Mouse (Mus musculus): ENCODE data around the gene Heatr4. TPM values are rescaled to one million over a fixed set of nuclear protein-coding genes. Genes with fewer than 3 reads are reported as not detected.

The Heatr4 gene
- polyA plus RNA-seq, 1 experiment = not detected

DNA sequence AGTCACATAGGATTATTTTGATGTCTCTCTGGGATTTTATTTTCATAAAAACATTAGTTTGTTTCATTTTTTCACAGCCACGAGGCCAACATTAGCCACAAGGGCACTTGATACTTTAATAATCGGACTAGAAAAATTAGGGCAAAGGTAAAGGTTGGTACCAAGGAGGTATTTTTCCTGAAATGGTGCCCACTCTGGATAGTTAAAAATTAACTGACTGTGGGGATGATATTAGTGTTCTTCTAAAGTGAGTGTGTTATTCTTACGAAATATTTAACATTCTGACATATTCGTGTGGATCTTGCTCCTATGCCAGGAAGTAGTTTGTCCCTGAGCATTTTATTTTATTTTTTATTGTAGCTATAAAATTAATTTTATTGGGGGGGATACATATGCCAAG is 3.0 kb downstream of the Heatr4 start:
- WGBS = 91% methylated on average over 4 of the region's 4 CpGs
- DNase-seq (ENCODE audit: low read depth in 1 of 2, low spot score in 2 of 2) = no peak
- no peak overlapping the region for H3K27ac ChIP-seq (ENCODE audit: insufficient read depth, low read length)

DNA sequence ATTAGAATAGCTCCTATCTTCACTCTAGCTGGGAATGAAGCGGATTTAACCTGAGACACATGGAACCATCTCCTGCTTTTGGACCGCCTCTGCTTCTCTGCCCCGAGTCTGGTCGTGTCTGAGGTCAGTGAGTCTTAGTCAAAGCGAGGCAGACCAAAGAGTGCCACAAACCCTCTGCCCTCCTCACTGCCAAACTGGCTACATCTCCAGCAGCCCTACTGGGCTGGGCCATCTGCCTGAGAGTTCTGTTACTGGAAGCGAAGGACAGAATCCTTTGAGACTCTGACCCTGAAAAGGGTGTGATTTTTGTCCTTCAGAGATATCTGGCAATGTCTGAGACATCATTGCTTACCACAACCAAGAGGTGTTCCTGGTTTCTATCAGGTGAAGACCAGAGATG is 5.8 kb downstream of the Heatr4 start:
- no peak for DNase-seq (ENCODE audit: low read depth in 1 of 2, low spot score in 2 of 2)
- TF ChIP-seq CTCF (IDR thresholded peaks at IDR 0.05; ENCODE audit: extremely low read depth, insufficient read depth, insufficient read length, insufficient replicate concordance) (no peak), POLR2A (IDR thresholded peaks at IDR 0.05; ENCODE audit: low read depth, low read length) (no peak)
- Histone ChIP-seq H3K27ac (ENCODE audit: insufficient read depth, low read length) (no peak overlapping the region), H3K27me3 (ENCODE audit: control insufficient read depth, insufficient read depth, low read length) (no peaks in the 10 kb centered on the region), H3K4me3 (ENCODE audit: extremely low read depth, insufficient read depth, insufficient read length) (no peak overlapping the region), H3K4me1 (ENCODE audit: control insufficient read depth, insufficient read depth, insufficient read length) (no peaks in the 10 kb centered on the region), H3K36me3 (ENCODE audit: control insufficient read depth, insufficient read depth, low read length) (no peaks in the 10 kb centered on the region)
- 88% methylated on average over 6 of the region's 6 CpGs for WGBS

More for the DNA sequence above, 3.0 kb downstream of the Heatr4 start:
- Histone ChIP-seq H3K36me3 (ENCODE audit: control insufficient read depth, insufficient read depth, low read length) (no peaks in the 10 kb centered on the region), H3K27me3 (ENCODE audit: control insufficient read depth, insufficient read depth, low read length) (no peaks in the 10 kb centered on the region), H3K4me3 (ENCODE audit: extremely low read depth, insufficient read depth, insufficient read length) (no peak overlapping the region), H3K4me1 (ENCODE audit: control insufficient read depth, insufficient read depth, insufficient read length) (peaks cover under 1% of the 10 kb centered on the region; the same call in 1 of the 2 replicates)
- TF ChIP-seq CTCF (IDR thresholded peaks at IDR 0.05; ENCODE audit: extremely low read depth, insufficient read depth, insufficient read length, insufficient replicate concordance) (no peak), POLR2A (IDR thresholded peaks at IDR 0.05; ENCODE audit: low read depth, low read length) (no peak)

DNA sequence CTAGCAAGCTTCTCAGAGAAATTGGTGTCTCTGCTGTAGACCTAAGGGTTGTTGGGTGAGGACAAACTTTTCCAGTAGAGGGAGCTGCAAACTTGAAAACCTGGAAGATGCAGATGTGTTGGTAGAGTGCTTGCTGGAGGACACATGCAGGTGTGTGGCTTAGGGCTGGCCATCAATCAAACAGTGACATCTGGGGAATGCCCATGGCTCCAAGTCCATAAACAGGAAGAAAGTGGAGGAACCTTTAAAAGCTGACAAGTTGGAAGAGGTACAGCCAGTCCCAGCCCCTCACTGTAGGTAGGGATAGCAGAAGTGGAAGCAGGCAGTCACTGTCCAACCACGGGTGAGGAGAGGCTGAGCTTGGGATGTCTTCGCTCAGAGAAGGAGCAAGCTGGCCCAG is 12.5 kb downstream of the Heatr4 start:
- TF ChIP-seq POLR2A (IDR thresholded peaks at IDR 0.05; ENCODE audit: low read depth, low read length) = no peak
- TF ChIP-seq CTCF (IDR thresholded peaks at IDR 0.05; ENCODE audit: extremely low read depth, insufficient read depth, insufficient read length, insufficient replicate concordance) = peak; percentile 38; the same call in 1 of the 2 replicates
- no peaks in the 10 kb centered on the region for H3K4me1 ChIP-seq (ENCODE audit: control insufficient read depth, insufficient read depth, insufficient read length)
- no peak overlapping the region for H3K27ac ChIP-seq (ENCODE audit: insufficient read depth, low read length)
- 22% methylated on average over 2 of the region's 2 CpGs for WGBS
- peak; percentile 26 to 41 for DNase-seq (ENCODE audit: low read depth in 1 of 2, low spot score in 2 of 2)
- H3K36me3 ChIP-seq (ENCODE audit: control insufficient read depth, insufficient read depth, low read length) = no peaks in the 10 kb centered on the region
- H3K27me3 ChIP-seq (ENCODE audit: control insufficient read depth, insufficient read depth, low read length) = no peaks in the 10 kb centered on the region
- H3K4me3 ChIP-seq (ENCODE audit: extremely low read depth, insufficient read depth, insufficient read length) = no peak overlapping the region

DNA sequence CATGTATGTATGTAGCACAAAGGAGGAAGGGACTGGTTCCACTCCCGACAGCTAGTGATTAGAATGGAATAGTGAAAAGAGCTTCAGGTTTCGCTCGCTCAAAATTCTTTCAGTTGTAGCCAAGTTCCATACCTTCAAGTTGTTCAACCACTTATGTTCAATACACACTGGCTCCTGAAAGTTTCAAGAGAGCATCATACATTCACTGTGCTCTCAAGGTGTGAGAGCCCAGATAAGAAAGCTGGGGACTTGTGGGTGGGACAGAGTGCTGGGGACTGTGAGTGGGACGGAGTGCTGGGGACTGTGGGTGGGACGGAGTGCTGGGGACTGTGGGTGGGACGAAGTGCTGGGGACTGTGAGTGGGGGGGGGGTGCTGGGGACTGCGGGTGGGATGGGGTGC is 19.4 kb downstream of the Heatr4 start:
- TF ChIP-seq POLR2A (IDR thresholded peaks at IDR 0.05; ENCODE audit: low read depth, low read length) (no peak), CTCF (IDR thresholded peaks at IDR 0.05; ENCODE audit: extremely low read depth, insufficient read depth, insufficient read length, insufficient replicate concordance) (no peak)
- 90% methylated on average over 7 of the region's 7 CpGs for WGBS

DNA sequence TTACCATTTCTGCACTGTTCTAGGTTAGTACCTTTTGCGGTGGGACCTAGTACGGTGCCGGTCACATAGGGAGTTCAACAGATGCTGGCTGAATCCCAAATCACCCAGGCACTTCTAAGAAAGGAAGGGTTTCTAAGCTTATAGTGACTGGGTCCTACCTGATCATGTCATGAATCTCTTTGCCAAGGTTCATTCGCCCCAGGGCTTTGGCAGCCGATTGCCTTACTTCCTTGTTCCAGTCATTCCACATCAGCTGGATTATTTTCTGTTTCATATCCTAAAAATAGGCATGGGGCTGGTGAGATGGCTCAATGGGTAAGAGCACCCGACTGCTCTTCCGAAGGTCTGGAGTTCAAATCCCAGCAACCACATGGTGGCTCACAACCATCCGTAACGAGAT is 26.4 kb downstream of the Heatr4 start:
- 92% methylated on average over 9 of the region's 9 CpGs for WGBS
- H3K4me1 ChIP-seq (ENCODE audit: control insufficient read depth, insufficient read depth, insufficient read length) = no peaks in the 10 kb centered on the region
- no peak overlapping the region for H3K4me3 ChIP-seq (ENCODE audit: extremely low read depth, insufficient read depth, insufficient read length)
- no peak overlapping the region for H3K27ac ChIP-seq (ENCODE audit: insufficient read depth, low read length)
- no peak for DNase-seq (ENCODE audit: low read depth in 1 of 2, low spot score in 2 of 2)
- H3K27me3 ChIP-seq (ENCODE audit: control insufficient read depth, insufficient read depth, low read length) = no peaks in the 10 kb centered on the region
- H3K36me3 ChIP-seq (ENCODE audit: control insufficient read depth, insufficient read depth, low read length) = 0 out of 2 replicates have a peak, but pooled peaks cover under 1% of the 10 kb centered on the region
- TF ChIP-seq POLR2A (IDR thresholded peaks at IDR 0.05; ENCODE audit: low read depth, low read length) = no peak

More for the DNA sequence above, 19.4 kb downstream of the Heatr4 start:
- Histone ChIP-seq H3K4me1 (ENCODE audit: control insufficient read depth, insufficient read depth, insufficient read length) (no peaks in the 10 kb centered on the region), H3K36me3 (ENCODE audit: control insufficient read depth, insufficient read depth, low read length) (no peaks in the 10 kb centered on the region), H3K4me3 (ENCODE audit: extremely low read depth, insufficient read depth, insufficient read length) (no peak overlapping the region), H3K27ac (ENCODE audit: insufficient read depth, low read length) (no peak overlapping the region), H3K27me3 (ENCODE audit: control insufficient read depth, insufficient read depth, low read length) (no peaks in the 10 kb centered on the region)
- DNase-seq (ENCODE audit: low read depth in 1 of 2, low spot score in 2 of 2) = no peak

DNA sequence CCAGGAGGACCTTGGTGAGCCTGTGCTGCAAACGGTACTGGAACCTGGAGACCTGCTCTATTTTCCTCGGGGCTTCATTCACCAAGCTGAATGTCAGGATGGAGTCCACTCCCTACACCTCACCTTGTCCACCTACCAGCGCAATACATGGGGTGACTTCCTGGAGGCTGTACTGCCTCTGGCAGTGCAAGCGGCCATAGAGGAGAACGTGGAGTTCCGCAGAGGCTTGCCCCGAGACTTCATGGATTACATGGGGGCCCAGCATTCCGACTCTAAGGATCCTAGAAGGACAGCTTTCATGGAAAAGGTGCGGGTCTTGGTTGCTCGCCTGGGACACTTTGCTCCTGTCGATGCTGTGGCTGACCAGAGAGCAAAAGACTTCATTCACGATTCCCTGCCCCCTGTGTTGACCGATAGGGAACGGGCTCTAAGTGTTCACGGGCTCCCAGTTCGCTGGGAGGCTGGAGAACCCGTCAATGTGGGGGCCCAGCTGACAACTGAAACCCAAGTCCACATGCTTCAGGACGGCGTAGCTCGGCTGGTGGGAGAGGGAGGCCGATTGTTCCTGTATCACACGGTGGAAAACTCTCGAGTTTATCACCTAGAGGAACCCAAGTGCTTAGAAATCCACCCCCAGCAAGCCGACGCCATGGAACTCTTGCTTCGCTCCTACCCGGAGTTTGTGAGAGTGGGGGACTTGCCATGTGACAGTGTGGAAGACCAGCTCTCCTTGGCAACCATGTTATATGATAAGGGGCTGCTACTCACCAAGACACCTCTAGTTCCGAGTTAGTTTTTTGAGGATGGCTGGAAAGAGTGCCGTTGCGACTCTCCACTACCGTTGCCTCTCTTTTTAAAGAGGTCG is 32.7 kb downstream of the Heatr4 start:
- Histone ChIP-seq H3K4me3 (ENCODE audit: extremely low read depth, insufficient read depth, insufficient read length) (peak overlapping the region; percentile 94; the same call in 1 of the 2 replicates), H3K36me3 (ENCODE audit: control insufficient read depth, insufficient read depth, low read length) (peaks cover 5% of the 10 kb centered on the region; the same call in 1 of the 2 replicates), H3K4me1 (ENCODE audit: control insufficient read depth, insufficient read depth, insufficient read length) (peaks cover 16% of the 10 kb centered on the region), H3K27ac (ENCODE audit: insufficient read depth, low read length) (no peak overlapping the region), H3K27me3 (ENCODE audit: control insufficient read depth, insufficient read depth, low read length) (no peaks in the 10 kb centered on the region)
- no peak for DNase-seq (ENCODE audit: low read depth in 1 of 2, low spot score in 2 of 2)
- 85% methylated on average over 32 of the region's 32 CpGs for WGBS
- no peak for TF ChIP-seq CTCF (IDR thresholded peaks at IDR 0.05; ENCODE audit: extremely low read depth, insufficient read depth, insufficient read length, insufficient replicate concordance)
- TF ChIP-seq POLR2A (IDR thresholded peaks at IDR 0.05; ENCODE audit: low read depth, low read length) = no peak
